Comparison of ENCODE assay signal across 21 mouse cellular contexts in genomic region chr14:16325208-16325607, GRCm38 (mm10). TPM values are rescaled to one million over a fixed set of nuclear protein-coding genes. Genes with fewer than 3 reads are reported as not detected.
DNase-seq lines count a peak whose midpoint lies in the region; ATAC-seq and TF ChIP-seq lines count a peak whose summit lies in the region.
"Had no signal": no experiment of that assay in that cellular context is flagged by ENCODE, and none has a peak within 500 bp of the region (broad histone marks: within the 10 kb centered on the region; RNA-seq: fewer than 3 reads in every experiment).

No protein-coding gene starts in this region.

- H3K27ac ChIP-seq in heart, embryonic 12.5 days (ENCODE audit: poor library complexity, severe bottlenecking), result no peak overlapping the region
- H3K27ac ChIP-seq in liver, embryonic 14.5 days, result no peak overlapping the region
- no peak overlapping the region for H3K27ac ChIP-seq in hindbrain, embryonic 11.5 days (ENCODE audit: low read depth, low read length)
- H3K27ac ChIP-seq: forebrain, embryonic 12.5 days; heart, embryonic 10.5 days; hindbrain, embryonic 13.5 days; limb, embryonic 15.5 days had no signal

- H3K9me3 ChIP-seq in heart, embryonic 12.5 days (replicated peaks), result no peaks in the 10 kb centered on the region
- no peaks in the 10 kb centered on the region for H3K9me3 ChIP-seq in liver, embryonic 14.5 days (ENCODE audit: control insufficient read depth, low read length)
- no peaks in the 10 kb centered on the region for H3K9me3 ChIP-seq in E14TG2a.4 (ENCODE audit: low read length)
- no peaks in the 10 kb centered on the region for H3K9me3 ChIP-seq in hindbrain, embryonic 11.5 days (ENCODE audit: control insufficient read depth, low read length)
- H3K9me3 ChIP-seq: forebrain, embryonic 12.5 days; heart, embryonic 10.5 days; hindbrain, embryonic 13.5 days; limb, embryonic 15.5 days; megakaryocyte, embryonic 14.5 days had no signal

- H3K36me3 ChIP-seq in heart, embryonic 12.5 days, result no peaks in the 10 kb centered on the region
- no peaks in the 10 kb centered on the region for H3K36me3 ChIP-seq in liver, embryonic 14.5 days (replicated peaks; ENCODE audit: control insufficient read depth, insufficient read depth, low read depth)
- no peaks in the 10 kb centered on the region for H3K36me3 ChIP-seq in E14TG2a.4 (ENCODE audit: insufficient read depth, low read length)
- no peaks in the 10 kb centered on the region for H3K36me3 ChIP-seq in hindbrain, embryonic 11.5 days (ENCODE audit: control insufficient read depth, insufficient read depth, low read length)
- H3K36me3 ChIP-seq: forebrain, embryonic 12.5 days; heart, embryonic 10.5 days; hindbrain, embryonic 13.5 days; limb, embryonic 15.5 days had no signal

- no peak overlapping the region for H3K4me2 ChIP-seq in heart, embryonic 12.5 days
- H3K4me2 ChIP-seq in liver, embryonic 14.5 days (ENCODE audit: low read depth), result no peak overlapping the region
- H3K4me2 ChIP-seq in hindbrain, embryonic 11.5 days (replicated peaks; ENCODE audit: low read depth, low read length), result no peak overlapping the region
- H3K4me2 ChIP-seq: forebrain, embryonic 12.5 days; hindbrain, embryonic 13.5 days; limb, embryonic 15.5 days had no signal

- DNase-seq in heart, adult 11 months, result peak; percentile 11
- no peak for DNase-seq in liver, embryonic 14.5 days (ENCODE audit: low read depth in 3 of 3, low spot score in 3 of 3)
- no peak for DNase-seq in liver
- no peak for DNase-seq in right cerebral cortex, postnatal 10 days (ENCODE audit: low spot score in 2 of 2)
- DNase-seq in hindbrain, embryonic 11.5 days (ENCODE audit: low spot score), result no peak
- DNase-seq: cerebellum, adult 9-10 months; gastrocnemius, postnatal 14 days; heart, postnatal 10 days; kidney, adult 9 months; kidney, postnatal 4 days; lung, postnatal 14 days had no signal

- peaks cover 12% of the 10 kb centered on the region for H3K4me1 ChIP-seq in heart, embryonic 12.5 days (replicated peaks)
- H3K4me1 ChIP-seq in liver, embryonic 14.5 days (replicated peaks; ENCODE audit: control insufficient read depth in 2 of 2, insufficient read depth in 2 of 2, low read length in 1 of 2), result no peaks in the 10 kb centered on the region
- peaks cover 22% of the 10 kb centered on the region for H3K4me1 ChIP-seq in E14TG2a.4 (replicated peaks; ENCODE audit: low read depth, low read length)
- no peaks in the 10 kb centered on the region for H3K4me1 ChIP-seq in hindbrain, embryonic 11.5 days (replicated peaks; ENCODE audit: control insufficient read depth, insufficient read depth, low read length)

- no peak overlapping the region for H3K4me3 ChIP-seq in heart, embryonic 12.5 days
- H3K4me3 ChIP-seq in liver, embryonic 14.5 days (ENCODE audit: insufficient read depth in 1 of 2, low read depth in 2 of 2, low read length in 2 of 2), result no peak overlapping the region
- H3K4me3 ChIP-seq in E14TG2a.4 (replicated peaks; ENCODE audit: low read length), result no peak overlapping the region
- no peak overlapping the region for H3K4me3 ChIP-seq in hindbrain, embryonic 11.5 days (ENCODE audit: low read depth, low read length)
- H3K4me3 ChIP-seq: forebrain, embryonic 12.5 days; heart, embryonic 10.5 days; hindbrain, embryonic 13.5 days; limb, embryonic 15.5 days; megakaryocyte, embryonic 14.5 days had no signal

- 18% methylated on average over 1 of the region's 1 CpGs for WGBS in heart, embryonic 12.5 days
- WGBS in liver, embryonic 14.5 days (ENCODE audit: insufficient replicate concordance), result 16% methylated on average over 1 of the region's 1 CpGs
- 32% methylated on average over 1 of the region's 1 CpGs for WGBS in hindbrain, embryonic 11.5 days

- H3K27me3 ChIP-seq in heart, embryonic 12.5 days (replicated peaks), result no peaks in the 10 kb centered on the region
- no peaks in the 10 kb centered on the region for H3K27me3 ChIP-seq in liver, embryonic 14.5 days (ENCODE audit: control insufficient read depth, insufficient read depth, low read length)
- no peaks in the 10 kb centered on the region for H3K27me3 ChIP-seq in E14TG2a.4 (ENCODE audit: insufficient read depth, low read length)
- no peaks in the 10 kb centered on the region for H3K27me3 ChIP-seq in hindbrain, embryonic 11.5 days (ENCODE audit: control insufficient read depth, insufficient read depth, low read length)
- H3K27me3 ChIP-seq: forebrain, embryonic 12.5 days; hindbrain, embryonic 13.5 days; limb, embryonic 15.5 days; megakaryocyte, embryonic 14.5 days had no signal

- no peak for ATAC-seq in heart, embryonic 12.5 days (ENCODE audit: insufficient number of reproducible peaks, low FRiP score)
- no peak for ATAC-seq in liver, embryonic 14.5 days (ENCODE audit: insufficient read depth)
- peak; percentile 54; the same call in 1 of the 2 replicates for ATAC-seq in common myeloid progenitor, adult 5-6 weeks (replicated peaks; ENCODE audit: low read depth, poor library complexity, severe bottlenecking)
- ATAC-seq in hindbrain, embryonic 11.5 days (ENCODE audit: low FRiP score), result no peak
- ATAC-seq: inflammation-experienced regulatory T-cells, adult 6 months; midbrain, embryonic 16.5 days had no signal

- TF ChIP-seq EP300 in liver, embryonic 14.5 days (IDR thresholded peaks at IDR 0.05; ENCODE audit: low read depth), result no peak

- TF ChIP-seq CTCF in liver, embryonic 14.5 days (IDR thresholded peaks at IDR 0.05; ENCODE audit: low read depth), result peak; percentile 26; the same call in 1 of the 2 replicates
- peak; percentile 29 for TF ChIP-seq CTCF in E14TG2a.4 (conservative IDR thresholded peaks at IDR 0.05; ENCODE audit: low read length)

- H3K9ac ChIP-seq in heart, embryonic 12.5 days, result no peak overlapping the region
- H3K9ac ChIP-seq in liver, embryonic 14.5 days (replicated peaks), result no peak overlapping the region
- H3K9ac ChIP-seq in hindbrain, embryonic 11.5 days (ENCODE audit: low read depth, low read length), result no peak overlapping the region
- H3K9ac ChIP-seq: forebrain, embryonic 12.5 days; hindbrain, embryonic 13.5 days; limb, embryonic 15.5 days had no signal

RNA-seq across cellular contexts. Expression of gene Top2b, which starts 39.8 kb away (rescaled TPM):
- polyA plus RNA-seq in heart, embryonic 12.5 days (2016; fragmentation: Nextera tagmentation; extraction: Ambion mirVana), result 61.7 and 63.8 TPM in 2 replicates
- polyA plus RNA-seq in liver, embryonic 14.5 days (2012; rRNA removed), result 8.9 and 16.5 TPM in 2 replicates
- 21.0 and 21.1 TPM in 2 replicates for polyA plus RNA-seq in liver, embryonic 14.5 days (2014; fragmentation: Nextera tagmentation; extraction: Ambion mirVana)
- 245 and 306 TPM in 2 replicates for total RNA-seq in common myeloid progenitor, adult 5-6 weeks (2017)
- 137 and 154 TPM in 2 replicates for polyA plus RNA-seq in hindbrain, embryonic 11.5 days (2014; fragmentation: Nextera tagmentation; extraction: Ambion mirVana)
